Mouse (Mus musculus) heart, postnatal 0 days (tissue): ENCODE results near the gene Tbc1d10a.

Experiments
- CTCF ChIP-seq: IDR thresholded peaks from 2 replicates; pipeline ENCODE4 v1.5.1; 2016; ENCODE audit warnings: antibody characterized with exemption, control low read depth, low read depth
- EP300 ChIP-seq: IDR thresholded peaks from 2 replicates; pipeline ENCODE4 v1.6.1; 2016; ENCODE audit warnings: antibody characterized with exemption, low read depth

GRCm38 (mm10) chr11:4235665-4236545 lies 49.3 kb downstream of the Tbc1d10a start, which contains the start of gene Osm:
- TF ChIP-seq CTCF (no peak), EP300 (no peak)
